ENCODE assay signal across 22 mouse cellular contexts in genomic region chr8:89981320-89981719, GRCm38 (mm10).
DNase-seq lines count a peak whose midpoint lies in the region; ATAC-seq and TF ChIP-seq lines count a peak whose summit lies in the region.
"Had no signal": no experiment of that assay in that cellular context is flagged by ENCODE, and none has a peak within 500 bp of the region (broad histone marks: within the 10 kb centered on the region; RNA-seq: fewer than 3 reads in every experiment).

No protein-coding gene starts in this region.

- no peak for TF ChIP-seq CTCF in layer of hippocampus, adult 2 months (conservative IDR thresholded peaks at IDR 0.05)
- no peak for TF ChIP-seq CTCF in midbrain, postnatal 0 days (IDR thresholded peaks at IDR 0.05)
- TF ChIP-seq CTCF in stomach, postnatal 0 days (IDR thresholded peaks at IDR 0.05; ENCODE audit: low read depth), result no peak

- 0 out of 2 replicates have a peak overlapping the region, but pooled peaks have one; percentile 73 for H3K27ac ChIP-seq in layer of hippocampus, adult 2 months
- H3K27ac ChIP-seq in midbrain, embryonic 15.5 days, result peak overlapping the region; percentile 24; the same call in 1 of the 2 replicates
- no peak overlapping the region for H3K27ac ChIP-seq in midbrain, embryonic 11.5 days (ENCODE audit: low read depth, low read length)
- H3K27ac ChIP-seq in midbrain, postnatal 0 days (ENCODE audit: low read depth, low read length), result peak overlapping the region; percentile 7; the same call in 1 of the 2 replicates
- H3K27ac ChIP-seq in midbrain, embryonic 14.5 days (replicated peaks; ENCODE audit: low read depth, low read length), result no peak overlapping the region
- H3K27ac ChIP-seq in stomach, postnatal 0 days (replicated peaks), result no peak overlapping the region
- H3K27ac ChIP-seq: embryonic facial prominence, embryonic 10.5 days; embryonic facial prominence, embryonic 12.5 days; forebrain, embryonic 13.5 days had no signal

- H3K9ac ChIP-seq in midbrain, embryonic 15.5 days, result no peak overlapping the region
- H3K9ac ChIP-seq in midbrain, embryonic 11.5 days (ENCODE audit: low read length), result no peak overlapping the region
- H3K9ac ChIP-seq in midbrain, postnatal 0 days (replicated peaks; ENCODE audit: low read length, poor library complexity, severe bottlenecking), result no peak overlapping the region
- no peak overlapping the region for H3K9ac ChIP-seq in midbrain, embryonic 14.5 days (replicated peaks; ENCODE audit: low read length)
- H3K9ac ChIP-seq in stomach, postnatal 0 days (ENCODE audit: low read length), result no peak overlapping the region
- H3K9ac ChIP-seq: embryonic facial prominence, embryonic 12.5 days; forebrain, embryonic 13.5 days had no signal

- no peak for ATAC-seq in midbrain, embryonic 15.5 days (replicated peaks)
- ATAC-seq in midbrain, embryonic 11.5 days (ENCODE audit: low FRiP score), result no peak
- ATAC-seq in midbrain, postnatal 0 days (ENCODE audit: low FRiP score), result no peak
- no peak for ATAC-seq in midbrain, embryonic 14.5 days (ENCODE audit: low FRiP score, low TSS enrichment)
- ATAC-seq in stomach, postnatal 0 days (ENCODE audit: low FRiP score, low TSS enrichment), result no peak
- ATAC-seq: activated CD4-positive, CD25-positive, alpha-beta regulatory T cell, adult 4 months; CD4-positive, CD25-positive, alpha-beta regulatory T cell, adult 4 months; forebrain, embryonic 13.5 days; Patski had no signal

- H3K4me2 ChIP-seq in midbrain, embryonic 15.5 days, result no peak overlapping the region
- no peak overlapping the region for H3K4me2 ChIP-seq in midbrain, embryonic 11.5 days
- no peak overlapping the region for H3K4me2 ChIP-seq in midbrain, postnatal 0 days (ENCODE audit: low read depth, low read length, poor library complexity, severe bottlenecking)
- no peak overlapping the region for H3K4me2 ChIP-seq in midbrain, embryonic 14.5 days (ENCODE audit: low read length)
- no peak overlapping the region for H3K4me2 ChIP-seq in stomach, postnatal 0 days (replicated peaks; ENCODE audit: low read depth)
- H3K4me2 ChIP-seq: embryonic facial prominence, embryonic 12.5 days; forebrain, embryonic 13.5 days had no signal

- no peaks in the 10 kb centered on the region for H3K36me3 ChIP-seq in midbrain, embryonic 15.5 days (replicated peaks)
- H3K36me3 ChIP-seq in midbrain, embryonic 11.5 days (ENCODE audit: control insufficient read depth, insufficient read depth, low read length), result no peaks in the 10 kb centered on the region
- H3K36me3 ChIP-seq in midbrain, postnatal 0 days (ENCODE audit: insufficient read depth, low read length), result no peaks in the 10 kb centered on the region
- H3K36me3 ChIP-seq in midbrain, embryonic 14.5 days (ENCODE audit: control insufficient read depth, insufficient read depth, low read length), result no peaks in the 10 kb centered on the region
- H3K36me3 ChIP-seq in stomach, postnatal 0 days (ENCODE audit: control insufficient read depth, insufficient read depth, low read length), result no peaks in the 10 kb centered on the region
- H3K36me3 ChIP-seq: embryonic facial prominence, embryonic 10.5 days; embryonic facial prominence, embryonic 12.5 days; G1E had no signal

- no peaks in the 10 kb centered on the region for H3K9me3 ChIP-seq in midbrain, embryonic 15.5 days
- H3K9me3 ChIP-seq in midbrain, embryonic 11.5 days (ENCODE audit: control insufficient read depth, low read length), result no peaks in the 10 kb centered on the region
- no peaks in the 10 kb centered on the region for H3K9me3 ChIP-seq in midbrain, postnatal 0 days (ENCODE audit: low read length)
- no peaks in the 10 kb centered on the region for H3K9me3 ChIP-seq in midbrain, embryonic 14.5 days (ENCODE audit: control insufficient read depth, low read length)
- no peaks in the 10 kb centered on the region for H3K9me3 ChIP-seq in stomach, postnatal 0 days (ENCODE audit: control insufficient read depth, low read length)
- H3K9me3 ChIP-seq: embryonic facial prominence, embryonic 10.5 days; embryonic facial prominence, embryonic 12.5 days; forebrain, embryonic 13.5 days had no signal

- TF ChIP-seq EP300 in stomach, postnatal 0 days (optimal IDR thresholded peaks at IDR 0.05), result no peak

- 78% methylated on average over 2 of the region's 2 CpGs for WGBS in midbrain, embryonic 15.5 days
- WGBS in midbrain, embryonic 11.5 days, result 83% methylated on average over 2 of the region's 2 CpGs
- 86% methylated on average over 2 of the region's 2 CpGs for WGBS in midbrain, postnatal 0 days
- 91% methylated on average over 2 of the region's 2 CpGs for WGBS in midbrain, embryonic 14.5 days
- WGBS in stomach, postnatal 0 days, result 73% methylated on average over 2 of the region's 2 CpGs

- no peaks in the 10 kb centered on the region for H3K27me3 ChIP-seq in midbrain, embryonic 15.5 days (replicated peaks)
- H3K27me3 ChIP-seq in midbrain, embryonic 11.5 days (ENCODE audit: control insufficient read depth, insufficient read depth, low read length), result no peaks in the 10 kb centered on the region
- H3K27me3 ChIP-seq in midbrain, postnatal 0 days (ENCODE audit: insufficient read depth, low read length), result no peaks in the 10 kb centered on the region
- no peaks in the 10 kb centered on the region for H3K27me3 ChIP-seq in midbrain, embryonic 14.5 days (ENCODE audit: control insufficient read depth, insufficient read depth, low read length)
- no peaks in the 10 kb centered on the region for H3K27me3 ChIP-seq in stomach, postnatal 0 days (ENCODE audit: control insufficient read depth, insufficient read depth, low read length)
- H3K27me3 ChIP-seq: CH12.LX; embryonic facial prominence, embryonic 12.5 days; forebrain, embryonic 13.5 days had no signal

- 0 out of 2 replicates have a peak, but pooled peaks cover 5% of the 10 kb centered on the region for H3K4me1 ChIP-seq in midbrain, embryonic 15.5 days
- H3K4me1 ChIP-seq in midbrain, embryonic 11.5 days (ENCODE audit: control insufficient read depth, insufficient read depth, low read length), result peaks cover 5% of the 10 kb centered on the region; the same call in 1 of the 2 replicates
- H3K4me1 ChIP-seq in midbrain, postnatal 0 days (ENCODE audit: insufficient read depth, low read length), result no peaks in the 10 kb centered on the region
- H3K4me1 ChIP-seq in midbrain, embryonic 14.5 days (ENCODE audit: control insufficient read depth, insufficient read depth, low read length), result no peaks in the 10 kb centered on the region
- no peaks in the 10 kb centered on the region for H3K4me1 ChIP-seq in stomach, postnatal 0 days (replicated peaks; ENCODE audit: control insufficient read depth, insufficient read depth)
- H3K4me1 ChIP-seq: embryonic facial prominence, embryonic 12.5 days; forebrain, embryonic 13.5 days had no signal

- DNase-seq in layer of hippocampus, adult 2 months (ENCODE audit: low spot score in 2 of 2), result no peak
- no peak for DNase-seq in layer of hippocampus, postnatal 36 days
- no peak for DNase-seq in midbrain, embryonic 11.5 days (ENCODE audit: low spot score, missing footprints)
- DNase-seq in midbrain, postnatal 0 days (ENCODE audit: low spot score), result no peak
- no peak for DNase-seq in midbrain, embryonic 14.5 days
- DNase-seq in stomach, postnatal 0 days (ENCODE audit: low spot score), result no peak
- DNase-seq: adrenal gland, adult 8-10 months; B cell, adult 2 months; cerebellum, adult 11-12 months; cerebellum, adult 2 months; cerebellum, adult 9-10 months; cerebellum, postnatal 10 days; cerebellum, postnatal 25 days had no signal

- no peak overlapping the region for H3K4me3 ChIP-seq in layer of hippocampus, adult 2 months
- H3K4me3 ChIP-seq in midbrain, embryonic 15.5 days, result no peak overlapping the region
- no peak overlapping the region for H3K4me3 ChIP-seq in midbrain, embryonic 11.5 days (ENCODE audit: low read depth, low read length)
- no peak overlapping the region for H3K4me3 ChIP-seq in midbrain, postnatal 0 days (ENCODE audit: low read depth, low read length)
- no peak overlapping the region for H3K4me3 ChIP-seq in midbrain, embryonic 14.5 days (replicated peaks; ENCODE audit: low read depth, low read length)
- H3K4me3 ChIP-seq in stomach, postnatal 0 days (ENCODE audit: low read depth, low read length), result no peak overlapping the region
- H3K4me3 ChIP-seq: embryonic facial prominence, embryonic 10.5 days; embryonic facial prominence, embryonic 12.5 days; forebrain, embryonic 13.5 days had no signal

Comparison
In these comparisons a context has a peak if more than half of its experiments do, and no peak if none do; other contexts are left out.
1. H3K27ac ChIP-seq: peak in layer of hippocampus, adult 2 months (single experiment), midbrain, embryonic 15.5 days (single experiment) and midbrain, postnatal 0 days (single experiment); none in midbrain, embryonic 11.5 days (single experiment), midbrain, embryonic 14.5 days (single experiment) and stomach, postnatal 0 days (single experiment).